Mouse (Mus musculus): ENCODE data around the gene Nxn. TPM values are rescaled to one million over a fixed set of nuclear protein-coding genes. Genes with fewer than 3 reads are reported as not detected.

The Nxn gene
- polyA plus RNA-seq, 1 experiment from 2014 or later, result 52.3 TPM

DNA sequence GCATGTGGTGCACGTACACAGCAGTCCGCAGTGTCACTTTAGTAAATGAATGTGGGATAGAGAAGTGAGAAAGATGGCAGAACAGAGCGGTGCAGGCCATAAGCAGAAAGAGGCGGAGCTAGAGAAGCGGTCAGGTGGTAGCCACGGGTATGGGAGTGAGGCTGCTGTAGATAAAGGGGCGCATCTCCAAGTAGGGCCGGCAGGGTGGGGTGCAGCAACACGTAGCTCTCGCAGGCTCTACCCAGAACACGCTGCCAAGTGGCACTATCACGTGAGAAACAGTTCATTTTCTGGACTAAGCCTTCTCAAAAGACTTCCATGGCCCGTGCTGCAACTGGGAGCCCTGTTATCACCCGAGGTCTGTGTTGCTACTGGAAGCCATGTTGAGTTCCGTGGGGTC, 32.2 kb downstream of the Nxn start:
- Histone ChIP-seq H3K27me3 (ENCODE audit: control insufficient read depth, insufficient read depth, low read length) (no peaks in the 10 kb centered on the region), H3K4me3 (ENCODE audit: low read depth, low read length) (no peak overlapping the region), H3K36me3 (ENCODE audit: control insufficient read depth, insufficient read depth, low read length) (no peaks in the 10 kb centered on the region; the same call in 1 of the 2 replicates), H3K27ac (ENCODE audit: low read depth, low read length) (no peak overlapping the region), H3K9me3 (ENCODE audit: control insufficient read depth, low read length) (no peaks in the 10 kb centered on the region), H3K4me1 (replicated peaks; ENCODE audit: control insufficient read depth, insufficient read depth, low read length) (peaks cover 8% of the 10 kb centered on the region), H3K4me2 (ENCODE audit: low read depth, low read length, severe bottlenecking) (no peak overlapping the region), H3K9ac (ENCODE audit: low read length) (no peak overlapping the region)
- WGBS, result 90% methylated on average over 15 of the region's 15 CpGs
- no peak for ATAC-seq (replicated peaks; ENCODE audit: low FRiP score)
- no peak for DNase-seq (ENCODE audit: low spot score)

DNA sequence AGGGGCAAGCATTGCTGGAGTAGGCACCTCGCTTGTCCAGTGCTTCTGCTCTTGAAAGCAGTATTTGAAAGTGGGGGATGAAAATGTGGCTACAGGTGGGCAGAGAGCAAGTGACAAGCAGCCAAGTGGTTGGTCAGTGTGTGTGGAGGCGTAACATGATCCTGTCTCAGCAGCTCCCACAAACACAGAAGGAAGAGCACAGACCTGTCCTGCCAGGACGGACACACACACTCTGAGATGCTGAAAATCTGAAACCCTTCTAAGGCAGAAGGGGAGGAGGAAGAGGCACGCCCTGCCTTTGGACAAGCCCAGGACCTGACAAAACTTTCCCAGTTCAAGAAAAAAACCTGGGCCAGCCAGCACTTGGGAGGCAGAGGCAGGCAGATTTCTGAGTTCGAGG, 34.9 kb downstream of the Nxn start:
- DNase-seq (ENCODE audit: low spot score) (no peak), ATAC-seq (replicated peaks; ENCODE audit: low FRiP score) (no peak)
- Histone ChIP-seq H3K27ac (ENCODE audit: low read depth, low read length) (peak overlapping the region; percentile 48; the same call in 1 of the 2 replicates), H3K9ac (ENCODE audit: low read length) (no peak overlapping the region), H3K9me3 (ENCODE audit: control insufficient read depth, low read length) (no peaks in the 10 kb centered on the region), H3K27me3 (ENCODE audit: control insufficient read depth, insufficient read depth, low read length) (no peaks in the 10 kb centered on the region), H3K4me3 (ENCODE audit: low read depth, low read length) (no peak overlapping the region), H3K4me2 (ENCODE audit: low read depth, low read length, severe bottlenecking) (no peak overlapping the region), H3K36me3 (ENCODE audit: control insufficient read depth, insufficient read depth, low read length) (no peaks in the 10 kb centered on the region; the same call in 1 of the 2 replicates), H3K4me1 (replicated peaks; ENCODE audit: control insufficient read depth, insufficient read depth, low read length) (peaks cover 20% of the 10 kb centered on the region)
- WGBS, result 71% methylated on average over 5 of the region's 5 CpGs

DNA sequence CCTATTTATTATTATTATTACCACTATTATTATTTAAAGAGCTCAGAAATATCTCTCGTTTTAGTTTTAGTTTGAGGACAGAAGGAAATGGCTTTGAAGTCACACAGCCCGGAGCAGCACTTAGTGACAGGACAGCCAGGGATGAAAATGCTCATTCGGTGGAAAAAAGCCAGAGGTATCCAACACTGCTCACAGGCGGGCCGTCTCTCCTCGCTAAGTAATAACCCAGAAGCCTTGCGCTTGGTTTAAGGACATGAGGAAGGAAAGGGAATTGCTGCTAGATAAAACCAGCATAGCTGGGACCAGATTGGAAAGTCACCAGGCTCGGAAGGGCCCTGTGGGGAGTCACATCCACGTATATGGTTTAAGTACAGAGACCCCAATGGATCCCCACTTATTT, 35.3 kb downstream of the Nxn start:
- Histone ChIP-seq H3K27me3 (ENCODE audit: control insufficient read depth, insufficient read depth, low read length) (no peaks in the 10 kb centered on the region), H3K4me3 (ENCODE audit: low read depth, low read length) (no peak overlapping the region), H3K4me2 (ENCODE audit: low read depth, low read length, severe bottlenecking) (no peak overlapping the region), H3K9ac (ENCODE audit: low read length) (no peak overlapping the region), H3K4me1 (replicated peaks; ENCODE audit: control insufficient read depth, insufficient read depth, low read length) (peaks cover 23% of the 10 kb centered on the region), H3K27ac (ENCODE audit: low read depth, low read length) (peak overlapping the region; percentile 48; the same call in 1 of the 2 replicates), H3K9me3 (ENCODE audit: control insufficient read depth, low read length) (no peaks in the 10 kb centered on the region), H3K36me3 (ENCODE audit: control insufficient read depth, insufficient read depth, low read length) (no peaks in the 10 kb centered on the region; the same call in 1 of the 2 replicates)
- WGBS, result 32% methylated on average over 9 of the region's 9 CpGs
- ATAC-seq (replicated peaks; ENCODE audit: low FRiP score) (no peak), DNase-seq (ENCODE audit: low spot score) (no peak)

DNA sequence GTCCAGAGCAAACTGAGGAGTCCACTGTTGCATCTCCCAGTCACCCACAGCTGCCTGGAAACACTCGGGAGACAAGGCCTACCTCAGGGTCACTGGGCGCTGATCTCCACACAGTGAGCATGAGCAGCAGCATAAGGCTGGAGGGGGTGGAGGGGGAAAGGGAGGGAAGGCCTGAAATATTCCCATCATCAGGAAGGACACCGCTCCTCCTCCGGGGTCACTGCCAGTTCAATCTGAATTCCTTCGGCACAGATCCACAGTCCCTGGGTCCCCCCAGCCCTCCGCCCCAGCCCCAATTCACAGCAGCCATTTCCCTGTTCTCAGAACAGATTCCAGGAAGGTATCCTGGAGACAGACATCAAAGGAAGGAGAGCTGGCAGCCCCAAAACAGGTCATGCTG, 35.8 kb downstream of the Nxn start:
- 16% methylated on average over 6 of the region's 6 CpGs for WGBS
- peaks cover 23% of the 10 kb centered on the region for H3K4me1 ChIP-seq (replicated peaks; ENCODE audit: control insufficient read depth, insufficient read depth, low read length)
- H3K27me3 ChIP-seq (ENCODE audit: control insufficient read depth, insufficient read depth, low read length), result no peaks in the 10 kb centered on the region
- no peak overlapping the region for H3K27ac ChIP-seq (ENCODE audit: low read depth, low read length)
- DNase-seq (ENCODE audit: low spot score), result peak; percentile 77
- ATAC-seq (replicated peaks; ENCODE audit: low FRiP score), result peak; percentile 60
- H3K4me3 ChIP-seq (ENCODE audit: low read depth, low read length), result no peak overlapping the region
- no peak overlapping the region for H3K9ac ChIP-seq (ENCODE audit: low read length)
- H3K4me2 ChIP-seq (ENCODE audit: low read depth, low read length, severe bottlenecking), result peak overlapping the region; percentile 6; the same call in 1 of the 2 replicates
- H3K36me3 ChIP-seq (ENCODE audit: control insufficient read depth, insufficient read depth, low read length), result no peaks in the 10 kb centered on the region; the same call in 1 of the 2 replicates
- H3K9me3 ChIP-seq (ENCODE audit: control insufficient read depth, low read length), result no peaks in the 10 kb centered on the region

DNA sequence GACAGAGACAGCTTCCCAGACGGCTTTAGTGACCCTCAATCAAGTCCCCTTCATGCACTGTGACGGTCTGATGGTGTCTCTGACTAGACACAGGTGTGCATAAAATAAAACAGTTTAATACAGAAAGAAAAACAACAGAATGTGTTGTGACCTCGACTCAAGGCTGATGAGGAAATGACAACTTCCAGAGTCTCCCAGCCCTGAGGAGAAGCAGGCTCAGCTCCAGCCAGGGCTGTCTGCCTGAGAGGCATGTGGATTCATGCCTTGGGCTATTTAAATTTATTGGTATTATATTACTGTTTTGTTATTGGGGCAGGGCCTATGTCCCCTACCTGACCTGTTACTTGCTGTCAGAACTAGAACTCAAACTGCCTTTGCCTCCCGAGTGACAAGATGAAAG, 37.5 kb downstream of the Nxn start:
- DNase-seq (ENCODE audit: low spot score) (no peak), ATAC-seq (replicated peaks; ENCODE audit: low FRiP score) (no peak)
- Histone ChIP-seq H3K27ac (ENCODE audit: low read depth, low read length) (no peak overlapping the region), H3K4me3 (ENCODE audit: low read depth, low read length) (no peak overlapping the region), H3K4me1 (replicated peaks; ENCODE audit: control insufficient read depth, insufficient read depth, low read length) (peaks cover 32% of the 10 kb centered on the region), H3K9me3 (ENCODE audit: control insufficient read depth, low read length) (no peaks in the 10 kb centered on the region), H3K27me3 (ENCODE audit: control insufficient read depth, insufficient read depth, low read length) (no peaks in the 10 kb centered on the region), H3K36me3 (ENCODE audit: control insufficient read depth, insufficient read depth, low read length) (no peaks in the 10 kb centered on the region), H3K4me2 (ENCODE audit: low read depth, low read length, severe bottlenecking) (no peak overlapping the region), H3K9ac (ENCODE audit: low read length) (no peak overlapping the region)
- 74% methylated on average over 4 of the region's 4 CpGs for WGBS

DNA sequence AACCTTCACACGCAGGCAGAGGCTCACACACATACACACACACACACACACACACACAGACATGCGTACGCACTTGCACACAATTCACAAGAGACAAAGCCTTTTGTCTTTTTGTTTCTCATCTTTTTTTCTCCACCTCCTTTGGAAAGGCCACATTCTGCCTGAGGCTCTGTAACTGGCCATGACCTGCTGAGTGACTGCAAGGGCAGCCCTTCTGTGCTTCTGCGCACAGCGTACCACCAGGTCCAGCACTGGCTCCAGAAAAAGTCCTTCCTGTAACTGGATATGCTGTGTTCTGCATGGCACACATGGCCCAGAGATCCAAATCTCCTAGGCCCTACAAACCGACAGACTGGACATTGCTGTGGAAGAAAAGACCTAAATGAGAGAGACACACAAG, 38.7 kb downstream of the Nxn start:
- ATAC-seq (replicated peaks; ENCODE audit: low FRiP score) (no peak), DNase-seq (ENCODE audit: low spot score) (no peak)
- Histone ChIP-seq H3K27ac (ENCODE audit: low read depth, low read length) (peak overlapping the region; percentile 53; the same call in 1 of the 2 replicates), H3K27me3 (ENCODE audit: control insufficient read depth, insufficient read depth, low read length) (no peaks in the 10 kb centered on the region), H3K4me2 (ENCODE audit: low read depth, low read length, severe bottlenecking) (no peak overlapping the region), H3K4me1 (replicated peaks; ENCODE audit: control insufficient read depth, insufficient read depth, low read length) (peaks cover 32% of the 10 kb centered on the region), H3K9ac (ENCODE audit: low read length) (no peak overlapping the region), H3K9me3 (ENCODE audit: control insufficient read depth, low read length) (no peaks in the 10 kb centered on the region), H3K4me3 (ENCODE audit: low read depth, low read length) (no peak overlapping the region), H3K36me3 (ENCODE audit: control insufficient read depth, insufficient read depth, low read length) (no peaks in the 10 kb centered on the region)
- WGBS, result 47% methylated on average over 6 of the region's 6 CpGs

DNA sequence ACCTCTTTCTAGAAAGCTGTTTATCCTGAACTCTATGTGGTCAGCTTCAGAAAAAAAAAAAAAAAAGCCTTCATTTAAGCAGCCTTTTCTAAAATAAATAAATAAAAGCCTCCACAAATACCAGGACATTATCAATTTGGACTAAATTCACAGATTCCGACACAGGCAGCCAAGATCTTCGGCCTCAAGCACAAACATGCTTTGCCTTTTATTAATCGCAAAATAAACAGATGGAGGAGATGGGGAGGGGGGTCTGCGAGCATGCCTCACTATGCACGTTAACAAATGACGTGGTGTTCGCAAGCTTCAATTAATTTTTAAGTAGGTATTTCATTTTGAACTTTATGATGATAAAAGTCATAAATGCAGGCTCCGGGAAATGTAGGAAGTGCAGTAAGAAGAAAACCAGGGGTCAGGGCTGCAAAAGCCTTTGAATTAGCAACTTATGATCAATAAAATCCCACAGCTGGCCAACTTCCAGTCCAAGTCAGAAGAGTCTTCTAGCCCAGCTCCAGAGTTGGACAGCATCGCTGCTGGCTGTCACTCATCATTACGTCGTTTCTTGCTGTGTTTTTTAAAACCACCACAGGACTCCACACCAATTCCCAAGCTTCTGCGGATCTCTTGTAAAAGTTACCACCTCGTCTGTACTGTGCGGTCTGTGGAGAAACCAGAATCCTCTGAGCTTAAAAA, 40.2 kb downstream of the Nxn start:
- Histone ChIP-seq H3K9ac (ENCODE audit: low read length) (no peak overlapping the region), H3K36me3 (ENCODE audit: control insufficient read depth, insufficient read depth, low read length) (no peaks in the 10 kb centered on the region), H3K4me3 (ENCODE audit: low read depth, low read length) (no peak overlapping the region), H3K27ac (ENCODE audit: low read depth, low read length) (peak overlapping the region; percentile 53), H3K27me3 (ENCODE audit: control insufficient read depth, insufficient read depth, low read length) (no peaks in the 10 kb centered on the region), H3K9me3 (ENCODE audit: control insufficient read depth, low read length) (no peaks in the 10 kb centered on the region), H3K4me1 (replicated peaks; ENCODE audit: control insufficient read depth, insufficient read depth, low read length) (peaks cover 29% of the 10 kb centered on the region), H3K4me2 (ENCODE audit: low read depth, low read length, severe bottlenecking) (no peak overlapping the region)
- DNase-seq (ENCODE audit: low spot score) (no peak), ATAC-seq (replicated peaks; ENCODE audit: low FRiP score) (no peak)
- 34% methylated on average over 14 of the region's 14 CpGs for WGBS

DNA sequence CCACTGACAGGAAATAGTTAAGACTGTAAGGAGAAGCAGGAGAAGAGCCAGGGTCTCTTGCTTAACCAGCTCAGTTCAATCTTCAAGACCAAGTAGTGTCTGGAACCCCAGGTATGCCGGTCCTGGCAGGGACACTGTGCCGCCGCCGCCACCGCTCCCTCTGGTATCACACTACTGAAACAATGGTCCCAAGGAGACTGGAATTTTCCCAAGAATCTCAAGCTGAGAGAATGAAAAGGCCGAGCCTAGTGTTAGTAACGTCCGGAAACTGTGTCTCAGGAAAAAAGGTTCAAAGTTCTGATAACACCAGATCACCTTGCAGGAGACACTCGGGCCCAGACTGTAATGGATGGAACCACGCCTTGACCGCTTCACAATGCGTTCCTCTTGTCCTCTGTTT, 41.5 kb downstream of the Nxn start:
- Histone ChIP-seq H3K9me3 (ENCODE audit: control insufficient read depth, low read length) (no peaks in the 10 kb centered on the region), H3K4me1 (replicated peaks; ENCODE audit: control insufficient read depth, insufficient read depth, low read length) (peaks cover 35% of the 10 kb centered on the region), H3K27me3 (ENCODE audit: control insufficient read depth, insufficient read depth, low read length) (no peaks in the 10 kb centered on the region), H3K4me3 (ENCODE audit: low read depth, low read length) (no peak overlapping the region), H3K4me2 (ENCODE audit: low read depth, low read length, severe bottlenecking) (no peak overlapping the region), H3K27ac (ENCODE audit: low read depth, low read length) (peak overlapping the region; percentile 70; the same call in 1 of the 2 replicates), H3K9ac (ENCODE audit: low read length) (no peak overlapping the region), H3K36me3 (ENCODE audit: control insufficient read depth, insufficient read depth, low read length) (no peaks in the 10 kb centered on the region)
- ATAC-seq (replicated peaks; ENCODE audit: low FRiP score) (no peak), DNase-seq (ENCODE audit: low spot score) (no peak)
- WGBS, result 37% methylated on average over 12 of the region's 12 CpGs

DNA sequence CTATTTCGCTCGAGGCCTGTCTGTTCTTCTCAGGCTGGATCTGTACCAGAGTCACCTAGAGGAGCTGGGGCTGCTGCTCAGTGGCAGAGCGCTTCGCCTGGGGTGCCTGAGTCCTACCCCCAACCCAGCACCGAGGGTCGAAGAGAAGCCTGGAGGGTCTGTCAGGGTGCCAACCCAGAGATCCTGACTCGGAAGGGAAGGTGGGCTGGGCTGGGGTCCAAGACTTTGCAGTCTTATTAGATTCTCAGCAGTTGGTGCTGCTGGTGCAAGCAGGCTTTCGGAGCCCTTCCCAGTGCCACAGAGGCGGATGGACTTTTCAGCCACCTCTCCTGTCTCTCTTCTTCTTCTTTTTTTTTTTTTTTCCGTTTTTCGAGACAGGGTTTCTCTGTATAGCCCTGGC, 42.8 kb downstream of the Nxn start:
- H3K27me3 ChIP-seq (ENCODE audit: control insufficient read depth, insufficient read depth, low read length), result no peaks in the 10 kb centered on the region
- H3K4me3 ChIP-seq (ENCODE audit: low read depth, low read length), result no peak overlapping the region
- no peaks in the 10 kb centered on the region for H3K36me3 ChIP-seq (ENCODE audit: control insufficient read depth, insufficient read depth, low read length)
- ATAC-seq (replicated peaks; ENCODE audit: low FRiP score), result no peak
- no peak overlapping the region for H3K27ac ChIP-seq (ENCODE audit: low read depth, low read length)
- no peak overlapping the region for H3K9ac ChIP-seq (ENCODE audit: low read length)
- no peak for DNase-seq (ENCODE audit: low spot score)
- 87% methylated on average over 11 of the region's 11 CpGs for whole genome bisulfite sequencing
- H3K9me3 ChIP-seq (ENCODE audit: control insufficient read depth, low read length), result no peaks in the 10 kb centered on the region
- H3K4me2 ChIP-seq (ENCODE audit: low read depth, low read length, severe bottlenecking), result no peak overlapping the region
- peaks cover 45% of the 10 kb centered on the region for H3K4me1 ChIP-seq (replicated peaks; ENCODE audit: control insufficient read depth, insufficient read depth, low read length)

All from forebrain, embryonic 11.5 days (tissue).